Mouse (Mus musculus) A20 (cell line): Measurements from ENCODE around the gene N4bp2l2.

Experiments used
- DNase-seq: peaks from one replicate; pipeline ENCODE4 v3.0.0-alpha.2; 2011; ENCODE audit warnings: low read depth, low spot score

Gene N4bp2l2

GRCm38 (mm10) chr5:150597088-150597487, 68.9 kb downstream of the N4bp2l2 start, which contains the start of gene N4bp2l1:
N4bp2l1 (minus strand) TSS chr5:150597188.
- DNase-seq: no peak

- DNase-seq: peak; percentile 88
Measured at GRCm38 (mm10) chr5:150595366-150596016, 70.5 kb downstream of the N4bp2l2 start.

GRCm38 (mm10) chr5:150594649-150595339, 71.2 kb downstream of the N4bp2l2 start:
- DNase-seq: no peak

GRCm38 (mm10) chr5:150593756-150594648, 72.0 kb downstream of the N4bp2l2 start:
- peak; percentile 84 for DNase-seq

- DNase-seq: peak; percentile 83
Measured at GRCm38 (mm10) chr5:150592904-150593755, 72.9 kb downstream of the N4bp2l2 start.

- peak; percentile 76 for DNase-seq
Measured at GRCm38 (mm10) chr5:150592186-150592903, 73.6 kb downstream of the N4bp2l2 start.

GRCm38 (mm10) chr5:150589945-150590344, 76.0 kb downstream of the N4bp2l2 start:
- no peak for DNase-seq

GRCm38 (mm10) chr5:150584337-150584729, 81.7 kb downstream of the N4bp2l2 start:
- no peak for DNase-seq

- DNase-seq: no peak
Measured at GRCm38 (mm10) chr5:150583622-150584336, 82.2 kb downstream of the N4bp2l2 start.

GRCm38 (mm10) chr5:150583181-150583580, 82.8 kb downstream of the N4bp2l2 start:
- DNase-seq: no peak

GRCm38 (mm10) chr5:150581180-150581579, 84.8 kb downstream of the N4bp2l2 start:
- DNase-seq: no peak

- DNase-seq: no peak
Measured at GRCm38 (mm10) chr5:150578613-150579171, 87.3 kb downstream of the N4bp2l2 start.

GRCm38 (mm10) chr5:150576832-150577231, 89.2 kb downstream of the N4bp2l2 start:
- no peak for DNase-seq

GRCm38 (mm10) chr5:150574885-150575284, 91.1 kb downstream of the N4bp2l2 start:
- DNase-seq: no peak

GRCm38 (mm10) chr5:150574403-150574802, 91.6 kb downstream of the N4bp2l2 start:
- DNase-seq: no peak

- DNase-seq: no peak
Measured at GRCm38 (mm10) chr5:150570496-150571219, 95.3 kb downstream of the N4bp2l2 start.

GRCm38 (mm10) chr5:150566971-150567370, 99.0 kb downstream of the N4bp2l2 start:
- no peak for DNase-seq

- no peak for DNase-seq
Measured at GRCm38 (mm10) chr5:150566226-150566625, 99.8 kb downstream of the N4bp2l2 start.

- no peak for DNase-seq
Measured at GRCm38 (mm10) chr5:150564426-150564825, 101.6 kb downstream of the N4bp2l2 start.
